Mouse (Mus musculus) natural killer cell, adult 2 months (primary cell): ENCODE measurements around the gene Osbp.
"Not testable (repeated sequence)": the region's sequence is repeated elsewhere in the genome, so short reads cannot be mapped to it uniquely, and the experiment has no call there.

Source experiments
- DNase-seq, 2 experiments: peaks; one replicate each; pipeline ENCODE4 v3.0.0; 2022; ENCODE audit warnings: low spot score in 2 of 2

The Osbp gene

GRCm38 (mm10) chr19:11965023-11965942 lies at the start of gene Osbp:
Gene Osbp, plus strand, starts transcription at chr19:11965941.
- DNase-seq, result peak; percentile 99

GRCm38 (mm10) chr19:11922068-11922467 lies 43.7 kb upstream of the Osbp start:
- no peak for DNase-seq

- not testable (repeated sequence) for DNase-seq
Observed at GRCm38 (mm10) chr19:11922515-11922914, 43.2 kb upstream of the Osbp start.

GRCm38 (mm10) chr19:11926380-11926779 lies 39.4 kb upstream of the Osbp start:
- no peak for DNase-seq

GRCm38 (mm10) chr19:11928025-11928748 lies 37.6 kb upstream of the Osbp start:
- DNase-seq, result no peak

- DNase-seq, result not testable (repeated sequence)
Observed at GRCm38 (mm10) chr19:11946460-11946859, 19.3 kb upstream of the Osbp start.

GRCm38 (mm10) chr19:11949878-11950277 lies 15.9 kb upstream of the Osbp start:
- DNase-seq, result no peak

- no peak for DNase-seq
Observed at GRCm38 (mm10) chr19:11950747-11951146, 15.0 kb upstream of the Osbp start.

GRCm38 (mm10) chr19:11954206-11954605 lies 11.5 kb upstream of the Osbp start:
- no peak for DNase-seq

GRCm38 (mm10) chr19:11956636-11957035 lies 9.1 kb upstream of the Osbp start:
- DNase-seq, result no peak

GRCm38 (mm10) chr19:11957396-11957795 lies 8.3 kb upstream of the Osbp start:
- no peak for DNase-seq

- no peak for DNase-seq
Observed at GRCm38 (mm10) chr19:11957846-11958245, 7.9 kb upstream of the Osbp start.

GRCm38 (mm10) chr19:11964266-11964665 lies 1.5 kb upstream of the Osbp start:
- no peak for DNase-seq

- DNase-seq, result peak; percentile 20 to 43
Observed at GRCm38 (mm10) chr19:11966201-11966636, 478 bp downstream of the Osbp start.

- no peak for DNase-seq
Observed at GRCm38 (mm10) chr19:11969155-11970050, 3.7 kb downstream of the Osbp start.

GRCm38 (mm10) chr19:11973511-11974222 lies 7.9 kb downstream of the Osbp start:
- no peak for DNase-seq

GRCm38 (mm10) chr19:11974223-11974540 lies 8.4 kb downstream of the Osbp start:
- DNase-seq, result no peak

- DNase-seq, result no peak
Observed at GRCm38 (mm10) chr19:11975683-11976082, 9.9 kb downstream of the Osbp start.

GRCm38 (mm10) chr19:11977363-11977762 lies 11.6 kb downstream of the Osbp start:
- DNase-seq, result no peak

GRCm38 (mm10) chr19:11980471-11980870 lies 14.7 kb downstream of the Osbp start:
- no peak for DNase-seq

- not testable (repeated sequence) for DNase-seq
Observed at GRCm38 (mm10) chr19:11984614-11985013, 18.9 kb downstream of the Osbp start.
